Mouse (Mus musculus) liver, adult 2 months (tissue): ENCODE data around the gene Zfp111. TPM values are rescaled to one million over a fixed set of nuclear protein-coding genes. Genes with fewer than 3 reads are reported as not detected.
A peak's percentile ranks its signal among the peaks of the same experiment; 100 is the strongest.

ENCODE experiments used
- DNase-seq: peaks from one replicate; pipeline ENCODE4 v3.0.0-alpha.2; 2011; ENCODE audit warnings: low read depth, low spot score; ENCODE audit errors: extremely low read depth
- H3K27ac ChIP-seq: fragments of 200-500 bp; replicated peaks from 2 replicates; pipeline ENCODE4 v1.5.1; 2012; ENCODE audit warnings: low read depth, mild to moderate bottlenecking, control low read depth, inconsistent platforms, low read length; ENCODE audit not compliant: insufficient read depth
- H3K27me3 ChIP-seq: fragments of 200-500 bp; 2 replicates; pipeline ENCODE4 v1.6.1; 2012; ENCODE audit warnings: mild to moderate bottlenecking, moderate library complexity, low read length, inconsistent platforms; ENCODE audit not compliant: control insufficient read depth, insufficient read depth
- H3K36me3 ChIP-seq: fragments of 200-500 bp; 2 replicates; pipeline ENCODE4 v1.6.1; 2012; ENCODE audit warnings: low read length, inconsistent platforms; ENCODE audit not compliant: control insufficient read depth, insufficient read depth
- H3K4me1 ChIP-seq: fragments of 200-500 bp; 2 replicates; pipeline ENCODE4 v1.6.1; 2011; ENCODE audit warnings: low read length; ENCODE audit not compliant: control insufficient read depth, insufficient read depth
- H3K4me3 ChIP-seq: fragments of 200-500 bp; 2 replicates; pipeline ENCODE4 v1.5.1; 2011; ENCODE audit warnings: low read depth, mild to moderate bottlenecking, control low read depth, low read length, moderate library complexity; ENCODE audit not compliant: insufficient read depth
- H3K79me2 ChIP-seq: fragments of 200-500 bp; 2 replicates; pipeline ENCODE4 v1.6.1; 2012; ENCODE audit warnings: inconsistent platforms, mild to moderate bottlenecking, low read length, moderate library complexity; ENCODE audit not compliant: control insufficient read depth, insufficient read depth
- H3K9ac ChIP-seq: fragments of 200-500 bp; 2 replicates; pipeline ENCODE4 v1.6.1; 2012; ENCODE audit warnings: low read depth, mild to moderate bottlenecking, control low read depth, inconsistent platforms, low read length
- CTCF ChIP-seq: fragments of 200-500 bp; IDR thresholded peaks from 2 replicates; pipeline ENCODE4 v1.5.1; 2011; ENCODE audit warnings: low read depth, low read length, control low read depth
- POLR2A ChIP-seq: fragments of 200-500 bp; IDR thresholded peaks from 2 replicates; pipeline ENCODE4 v1.6.1; 2011; ENCODE audit warnings: low read length, control low read depth; ENCODE audit not compliant: insufficient read depth; ENCODE audit errors: extremely low read depth
- WGBS: fragments of 180-500 bp; shearing (Covaris S2); methylation state at CpG from one replicate; pipeline ENCODE4 v1.1.7; 2018; 5-methylcytosine and 5-hydroxymethylcytosine counted together
- polyA plus RNA-seq: library from polyadenylated mRNA; depleted of rRNA; stranded (reverse); fragments of >200 nt; gene quantifications from 2 replicates; pipeline ENCODE4 v1.2.3, GENCODE M21; 2012; rRNA removed
- total RNA-seq: library from RNA; depleted of rRNA; stranded (reverse); fragments of >200 nt; gene quantifications from 2 replicates; pipeline ENCODE4 v1.2.3, GENCODE M21; 2014; rRNA removed

The Zfp111 gene
- total RNA-seq, result 2.5 and 2.7 TPM in 2 replicates
- polyA plus RNA-seq, result 0.69 and 0.87 TPM in 2 replicates

DNA sequence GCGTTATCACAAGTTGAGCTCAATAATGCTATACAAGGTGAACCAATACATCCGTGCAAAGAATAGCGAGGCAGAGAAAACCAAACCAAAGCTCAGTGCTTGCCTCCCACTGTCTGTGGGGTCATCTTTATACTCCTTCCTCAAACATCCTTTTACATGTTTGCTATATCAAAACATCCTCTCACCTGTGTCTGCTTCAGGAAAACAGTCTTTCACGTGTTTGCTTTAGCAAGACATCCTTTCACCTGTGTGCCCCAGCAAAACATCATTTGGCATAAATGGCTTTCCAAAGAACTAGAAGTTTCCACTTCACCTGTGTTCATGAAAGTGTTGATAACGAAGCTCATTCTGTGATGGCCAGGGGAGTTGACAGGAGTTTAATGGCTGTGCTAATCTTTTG is at the start of gene Zfp111:
Zfp111 (minus strand) TSS at position 101 of the 400 bp plus-strand sequence.
- no peak for DNase-seq
- H3K79me2 ChIP-seq, result no peaks in the 10 kb centered on the region; the same call in 1 of the 2 replicates
- peaks cover 4% of the 10 kb centered on the region; the same call in 1 of the 2 replicates for H3K4me1 ChIP-seq
- H3K4me3 ChIP-seq, result no peak within 1 kb of the TSS
- whole genome bisulfite sequencing, result 81% methylated on average over 5 of the region's 5 CpGs
- H3K36me3 ChIP-seq, result no peaks in the 10 kb centered on the region
- H3K27ac ChIP-seq, result no peak within 1 kb of the TSS
- H3K27me3 ChIP-seq, result no peaks in the 10 kb centered on the region
- H3K9ac ChIP-seq, result no peak within 1 kb of the TSS
- TF ChIP-seq POLR2A (no peak), CTCF (no peak)

GRCm38 (mm10) chr7:24260000-24260312 is 48.7 kb upstream of the Zfp111 start:
- Histone ChIP-seq H3K9ac (no peak overlapping the region), H3K27me3 (no peaks in the 10 kb centered on the region), H3K4me1 (peaks cover 2% of the 10 kb centered on the region; the same call in 1 of the 2 replicates), H3K27ac (no peak overlapping the region), H3K4me3 (no peak overlapping the region), H3K36me3 (peaks cover 8% of the 10 kb centered on the region; the same call in 1 of the 2 replicates), H3K79me2 (no peaks in the 10 kb centered on the region; the same call in 1 of the 2 replicates)
- DNase-seq, result no peak
- 93% methylated on average over 4 of the region's 4 CpGs for WGBS
- TF ChIP-seq POLR2A (no peak), CTCF (no peak)

- Histone ChIP-seq H3K27ac (no peak overlapping the region), H3K9ac (no peak overlapping the region), H3K27me3 (no peaks in the 10 kb centered on the region), H3K4me3 (no peak overlapping the region), H3K4me1 (peaks cover 2% of the 10 kb centered on the region; the same call in 1 of the 2 replicates), H3K36me3 (peaks cover 8% of the 10 kb centered on the region; the same call in 1 of the 2 replicates), H3K79me2 (no peaks in the 10 kb centered on the region; the same call in 1 of the 2 replicates)
- TF ChIP-seq POLR2A (no peak), CTCF (no peak)
- 96% methylated on average over 13 of the region's 13 CpGs for whole genome bisulfite sequencing
- no peak for DNase-seq
Observed at GRCm38 (mm10) chr7:24259306-24259999, 48.2 kb upstream of the Zfp111 start.

GRCm38 (mm10) chr7:24254633-24255474 is 43.6 kb upstream of the Zfp111 start, which contains the start of gene Zfp108:
TSS of gene Zfp108 (plus strand) at chr7:24254794.
- no peak for TF ChIP-seq POLR2A
- TF ChIP-seq CTCF, result no peak
- Histone ChIP-seq H3K79me2 (no peaks in the 10 kb centered on the region; the same call in 1 of the 2 replicates), H3K36me3 (no peaks in the 10 kb centered on the region; the same call in 1 of the 2 replicates), H3K4me1 (peaks cover 5% of the 10 kb centered on the region; the same call in 1 of the 2 replicates), H3K9ac (peak within 1 kb of the TSS; percentile 52), H3K4me3 (peak within 1 kb of the TSS; percentile 68), H3K27me3 (no peaks in the 10 kb centered on the region), H3K27ac (no peak within 1 kb of the TSS)
- 16% methylated on average over 21 of the region's 21 CpGs for WGBS
- peak; percentile 94 for DNase-seq

DNA sequence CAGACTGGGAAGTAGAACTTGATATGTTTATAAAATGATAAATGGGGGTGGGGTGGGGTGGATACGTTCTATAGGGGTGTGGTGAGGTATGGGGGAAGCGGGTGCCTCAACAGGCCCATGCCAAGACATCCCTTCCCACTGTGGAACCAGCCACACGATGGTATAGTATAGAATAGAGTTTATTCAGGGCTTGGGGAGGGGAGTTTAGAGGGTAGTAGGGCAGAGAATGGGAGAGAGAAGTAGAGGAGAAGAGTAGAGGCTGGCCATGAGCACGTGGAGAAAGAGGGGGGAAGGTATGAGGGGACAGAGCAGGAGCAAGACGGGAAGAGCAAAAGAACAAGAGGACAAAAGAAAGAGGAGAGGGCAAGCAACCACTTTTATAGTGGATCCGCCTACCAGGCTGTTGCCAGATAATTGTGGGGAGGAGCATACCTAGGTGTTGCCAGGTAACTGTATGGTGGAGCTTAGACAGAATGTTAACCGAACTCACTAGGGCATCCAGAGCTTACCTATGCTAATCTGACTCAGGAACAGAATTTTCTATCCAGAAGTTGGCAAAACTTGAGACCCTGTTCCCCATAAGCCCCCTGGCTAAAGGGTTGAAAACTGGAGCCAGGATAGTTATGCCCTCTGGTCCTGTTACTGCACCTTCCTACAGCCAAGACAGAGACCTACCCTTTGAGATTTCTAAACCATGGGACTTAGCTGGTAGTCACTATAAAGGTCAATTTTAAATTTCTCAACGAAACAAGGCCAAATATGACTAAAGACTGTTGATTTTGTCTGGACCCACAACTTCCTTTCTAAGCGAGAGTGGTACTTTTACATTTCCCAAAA is 42.8 kb upstream of the Zfp111 start:
- TF ChIP-seq CTCF (no peak), POLR2A (no peak)
- no peaks in the 10 kb centered on the region for H3K27me3 ChIP-seq
- no peaks in the 10 kb centered on the region; the same call in 1 of the 2 replicates for H3K79me2 ChIP-seq
- H3K27ac ChIP-seq, result no peak overlapping the region
- peak overlapping the region; percentile 68; the same call in 1 of the 2 replicates for H3K4me3 ChIP-seq
- no peak for DNase-seq
- H3K36me3 ChIP-seq, result no peaks in the 10 kb centered on the region
- 70% methylated on average over 9 of the region's 9 CpGs for WGBS
- peaks cover 5% of the 10 kb centered on the region; the same call in 1 of the 2 replicates for H3K4me1 ChIP-seq
- no peak overlapping the region for H3K9ac ChIP-seq
